Mouse (Mus musculus) MEL (cell line): ENCODE measurements around the gene Zfp462. TPM values are rescaled to one million over a fixed set of nuclear protein-coding genes. Genes with fewer than 3 reads are reported as not detected.

Experiments used
- DNase-seq: peaks from one replicate; pipeline ENCODE4 v3.0.0; 2011; ENCODE audit warnings: low read depth, low spot score
- H3K27ac ChIP-seq: 2 replicates; pipeline ENCODE4 v1.5.1; 2012; ENCODE audit warnings: low read depth, mild to moderate bottlenecking, control low read depth, low read length, moderate library complexity; ENCODE audit not compliant: control insufficient read depth
- H3K27me3 ChIP-seq, 2 experiments: fragments of 150-350 bp in 1 of 2; sonication (generic) in 1 of 2; 2 replicates each; pipeline ENCODE4 v1.6.1; 2012; ENCODE audit warnings: low read length in 2 of 2, mild to moderate bottlenecking in 2 of 2, improper control_type of control experiment in 1 of 2, moderate library complexity in 1 of 2; ENCODE audit not compliant: insufficient read depth in 2 of 2, control insufficient read depth in 1 of 2
- H3K36me3 ChIP-seq, 2 experiments: 2 replicates each; pipeline ENCODE4 v1.6.1; 2012 to 2014; ENCODE audit warnings: low read length in 2 of 2, improper control_type of control experiment in 1 of 2, inconsistent platforms in 1 of 2, mild to moderate bottlenecking in 1 of 2; ENCODE audit not compliant: insufficient read depth in 2 of 2, control insufficient read depth in 1 of 2
- H3K4me1 ChIP-seq, 2 experiments: fragments of 150-350 bp in 1 of 2; sonication (generic) in 1 of 2; 2 replicates each; pipeline ENCODE4 v1.6.1; 2012; ENCODE audit warnings: low read length in 2 of 2, improper control_type of control experiment in 1 of 2, mild to moderate bottlenecking in 1 of 2; ENCODE audit not compliant: insufficient read depth in 2 of 2, control insufficient read depth in 1 of 2
- H3K4me3 ChIP-seq, 2 experiments: fragments of 150-350 bp in 1 of 2; sonication (generic) in 1 of 2; 2 replicates each; pipeline ENCODE4 v1.5.1; 2012; ENCODE audit warnings: low read depth in 2 of 2, low read length in 2 of 2, mild to moderate bottlenecking in 2 of 2, moderate library complexity in 2 of 2, control low read depth in 1 of 2, improper control_type of control experiment in 1 of 2; ENCODE audit not compliant: control insufficient read depth in 1 of 2, insufficient read depth in 1 of 2
- H3K79me2 ChIP-seq: 2 replicates; pipeline ENCODE4 v1.6.1; 2012; ENCODE audit warnings: mild to moderate bottlenecking, low read length, moderate library complexity; ENCODE audit not compliant: control insufficient read depth, poor library complexity, insufficient read depth
- H3K9ac ChIP-seq: 2 replicates; pipeline ENCODE4 v1.6.1; 2012; ENCODE audit warnings: low read depth, mild to moderate bottlenecking, control low read depth, low read length, moderate library complexity; ENCODE audit not compliant: control insufficient read depth, poor library complexity, severe bottlenecking
- H3K9me3 ChIP-seq: fragments of 150-350 bp; sonication (generic); replicated peaks from 2 replicates; pipeline ENCODE4 v1.6.1; 2012; ENCODE audit warnings: mild to moderate bottlenecking, low read length, improper control_type of control experiment, moderate library complexity; ENCODE audit not compliant: insufficient read depth
- BHLHE40 ChIP-seq: IDR thresholded peaks from 2 replicates; pipeline ENCODE4 v1.6.1; 2012; ENCODE audit warnings: low read depth, mild to moderate bottlenecking, inconsistent platforms, low read length, improper control_type of control experiment, borderline replicate concordance
- CHD2 ChIP-seq: IDR thresholded peaks from 2 replicates; pipeline ENCODE4 v1.6.1; 2011; ENCODE audit warnings: low read length, improper control_type of control experiment
- CTCF ChIP-seq, 3 experiments: IDR thresholded peaks in 2 of 3; conservative IDR thresholded peaks in 1 of 3; 2 replicates each; pipeline ENCODE4 v1.5.1; 2011 to 2012; ENCODE audit warnings: low read length in 3 of 3, low read depth in 2 of 3, mild to moderate bottlenecking in 2 of 3, improper control_type of control experiment in 1 of 3, inconsistent platforms in 1 of 3, mixed read lengths in 1 of 3, moderate library complexity in 1 of 3; ENCODE audit not compliant: control insufficient read depth in 1 of 3, insufficient read depth in 1 of 3, poor library complexity in 1 of 3, severe bottlenecking in 1 of 3
- ELF1 ChIP-seq: IDR thresholded peaks from 2 replicates; pipeline ENCODE4 v1.6.1; 2014; ENCODE audit warnings: low read depth, mild to moderate bottlenecking, inconsistent platforms, low read length, improper control_type of control experiment, moderate library complexity
- ETS1 ChIP-seq: IDR thresholded peaks from 2 replicates; pipeline ENCODE4 v1.6.1; 2012; ENCODE audit warnings: low read depth, mild to moderate bottlenecking, inconsistent platforms, low read length, improper control_type of control experiment, moderate library complexity
- NRF1 ChIP-seq: IDR thresholded peaks from 2 replicates; pipeline ENCODE4 v1.6.1; 2014; ENCODE audit warnings: low read depth, mild to moderate bottlenecking, inconsistent platforms, low read length, improper control_type of control experiment, moderate library complexity; ENCODE audit not compliant: poor library complexity, insufficient read depth, severe bottlenecking
- POLR2A ChIP-seq, 2 experiments: IDR thresholded peaks; 2 replicates each; pipeline ENCODE4 v1.6.1; 2011 to 2012; ENCODE audit warnings: low read length in 2 of 2, mild to moderate bottlenecking in 2 of 2, control low read depth in 1 of 2, improper control_type of control experiment in 1 of 2, low read depth in 1 of 2, moderate library complexity in 1 of 2; ENCODE audit not compliant: control insufficient read depth in 1 of 2, insufficient read depth in 1 of 2, poor library complexity in 1 of 2
- POLR2AphosphoS5 ChIP-seq: IDR thresholded peaks from 2 replicates; pipeline ENCODE4 v1.6.1; 2012; ENCODE audit warnings: low read depth, borderline replicate concordance, mild to moderate bottlenecking, inconsistent platforms, low read length, moderate library complexity, mixed read lengths
- SIN3A ChIP-seq: IDR thresholded peaks from 2 replicates; pipeline ENCODE4 v1.6.1; 2012; ENCODE audit warnings: low read length, improper control_type of control experiment, inconsistent platforms
- TAL1 ChIP-seq: IDR thresholded peaks from 2 replicates; pipeline ENCODE4 v1.6.1; 2012; ENCODE audit warnings: mild to moderate bottlenecking, inconsistent platforms, low read length, moderate library complexity, mixed read lengths
- TBP ChIP-seq: IDR thresholded peaks from 2 replicates; pipeline ENCODE4 v1.8.0; 2011; ENCODE audit warnings: low read depth, low read length, improper control_type of control experiment
- polyA plus RNA-seq, 2 experiments: library from polyadenylated mRNA; stranded (reverse) in 1 of 2; unstranded in 1 of 2; fragments of >175 nt in 1 of 2; fragments of >200 nt in 1 of 2; gene quantifications; 2 replicates each; pipeline versions ENCODE4 v1.2.1 to v1.2.4; 2012; ENCODE audit warnings: low replicate concordance in 2 of 2, low read depth in 1 of 2; ENCODE audit not compliant: insufficient read length in 2 of 2, insufficient read depth in 1 of 2, missing spikeins in 1 of 2
- total RNA-seq: library from RNA; depleted of rRNA; stranded (reverse); fragments of 300-350 nt; gene quantifications from 2 replicates; pipeline ENCODE4 v1.2.3, GENCODE M21; 2012

The Zfp462 gene
- total and polyA plus RNA-seq, 3 experiments: not detected

- H3K4me3 ChIP-seq: no peak overlapping the region
- H3K4me1 ChIP-seq: no peaks in the 10 kb centered on the region
- H3K27ac ChIP-seq: no peak overlapping the region
- no peaks in the 10 kb centered on the region for H3K79me2 ChIP-seq
- TF ChIP-seq CTCF (IDR thresholded peaks at IDR 0.05 in 2 of 3, conservative IDR thresholded peaks at IDR 0.05 in 1 of 3; ENCODE audit: control insufficient read depth in 1 of 3, insufficient read depth in 1 of 3, low read depth in 2 of 3, low read length in 3 of 3, poor library complexity in 1 of 3, severe bottlenecking in 1 of 3) (no peak), POLR2A (IDR thresholded peaks at IDR 0.05; ENCODE audit: control insufficient read depth in 1 of 2, insufficient read depth in 1 of 2, low read depth in 1 of 2, low read length in 2 of 2, poor library complexity in 1 of 2) (no peak), TBP (no peak)
- no peaks in the 10 kb centered on the region for H3K27me3 ChIP-seq
- no peaks in the 10 kb centered on the region for H3K36me3 ChIP-seq
- H3K9me3 ChIP-seq: no peaks in the 10 kb centered on the region
- H3K9ac ChIP-seq: no peak overlapping the region
- DNase-seq: no peak
Measured at GRCm38 (mm10) chr4:55052686-55053085, 107.8 kb downstream of the Zfp462 start.

- DNase-seq: no peak
- no peak overlapping the region for H3K4me3 ChIP-seq
- H3K4me1 ChIP-seq: no peaks in the 10 kb centered on the region
- H3K36me3 ChIP-seq: no peaks in the 10 kb centered on the region
- H3K9me3 ChIP-seq: no peaks in the 10 kb centered on the region
- H3K27me3 ChIP-seq: no peaks in the 10 kb centered on the region
- TF ChIP-seq POLR2AphosphoS5 (no peak), TAL1 (no peak), BHLHE40 (no peak), ETS1 (no peak)
- no peak overlapping the region for H3K27ac ChIP-seq
- no peaks in the 10 kb centered on the region for H3K79me2 ChIP-seq
- no peak overlapping the region for H3K9ac ChIP-seq
Measured at GRCm38 (mm10) chr4:55057666-55058455, 113.0 kb downstream of the Zfp462 start.

DNA sequence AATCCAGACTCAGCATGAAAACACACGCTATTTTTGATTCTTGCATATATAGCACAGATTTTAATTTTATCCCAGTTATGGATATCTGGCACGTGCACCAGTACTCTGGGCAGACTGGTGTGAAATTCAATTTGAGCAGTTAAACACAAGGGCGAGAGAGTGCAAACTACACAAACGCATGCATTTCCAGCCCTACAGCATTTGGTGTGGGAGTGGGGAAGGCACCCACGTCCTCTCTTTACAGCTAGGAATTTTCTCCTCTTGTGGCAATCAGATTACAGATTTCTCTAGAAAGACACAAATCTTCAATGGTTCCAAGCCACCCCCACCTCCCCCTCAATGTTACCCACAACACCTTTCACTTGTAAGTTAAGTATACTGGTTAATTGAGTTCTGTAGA lies 114.1 kb downstream of the Zfp462 start:
- no peak overlapping the region for H3K27ac ChIP-seq
- no peaks in the 10 kb centered on the region for H3K36me3 ChIP-seq
- no peak overlapping the region for H3K4me3 ChIP-seq
- H3K27me3 ChIP-seq: no peaks in the 10 kb centered on the region
- H3K9me3 ChIP-seq: no peaks in the 10 kb centered on the region
- no peaks in the 10 kb centered on the region for H3K79me2 ChIP-seq
- H3K4me1 ChIP-seq: no peaks in the 10 kb centered on the region
- no peak for DNase-seq
- no peak overlapping the region for H3K9ac ChIP-seq
- TF ChIP-seq NRF1: no peak
- TF ChIP-seq SIN3A: no peak
- TF ChIP-seq CHD2: no peak
- TF ChIP-seq ELF1: no peak
